Mouse (Mus musculus): ENCODE data around the gene Apex1. TPM values are rescaled to one million over a fixed set of nuclear protein-coding genes. Genes with fewer than 3 reads are reported as not detected.
"Not testable (repeated sequence)": the region's sequence is repeated elsewhere in the genome, so short reads cannot be mapped to it uniquely, and the experiment has no call there.

Apex1 gene
- total RNA-seq, 2 experiments from 2014 or later = 13.2 to 28.9 TPM

GRCm38 (mm10) chr14:50925111-50925920 is 548 bp downstream of the Apex1 start:
- ATAC-seq (replicated peaks; ENCODE audit: low FRiP score, poor library complexity, severe bottlenecking) = peak; percentile 61

GRCm38 (mm10) chr14:50927366-50927765 is 2.6 kb downstream of the Apex1 start:
- no peak for ATAC-seq (replicated peaks; ENCODE audit: low FRiP score, poor library complexity, severe bottlenecking)

GRCm38 (mm10) chr14:50929951-50930350 is 5.2 kb downstream of the Apex1 start:
- ATAC-seq (replicated peaks; ENCODE audit: low FRiP score, poor library complexity, severe bottlenecking) = no peak

GRCm38 (mm10) chr14:50930377-50930753 is 5.6 kb downstream of the Apex1 start:
- ATAC-seq (replicated peaks; ENCODE audit: low FRiP score, poor library complexity, severe bottlenecking) = peak; percentile 57

- peak; percentile 94 for ATAC-seq (replicated peaks; ENCODE audit: low FRiP score, poor library complexity, severe bottlenecking)
Observed at GRCm38 (mm10) chr14:50930754-50931492, 6.2 kb downstream of the Apex1 start, which contains the start of the genes Pip4p1 and Pnp. Gene Pip4p1, minus strand, starts transcription at chr14:50930856. Gene Pnp, plus strand, starts transcription at chr14:50931082.

- ATAC-seq (replicated peaks; ENCODE audit: low FRiP score, poor library complexity, severe bottlenecking) = peak; percentile 63; the same call in 1 of the 2 replicates
Observed at GRCm38 (mm10) chr14:50931493-50932020, 6.8 kb downstream of the Apex1 start.

- no peak for ATAC-seq (replicated peaks; ENCODE audit: low FRiP score, poor library complexity, severe bottlenecking)
Observed at GRCm38 (mm10) chr14:50936649-50937048, 11.9 kb downstream of the Apex1 start.

- ATAC-seq (replicated peaks; ENCODE audit: low FRiP score, poor library complexity, severe bottlenecking) = no peak
Observed at GRCm38 (mm10) chr14:50938119-50938908, 13.5 kb downstream of the Apex1 start.

- ATAC-seq (replicated peaks; ENCODE audit: low FRiP score, poor library complexity, severe bottlenecking) = no peak
Observed at GRCm38 (mm10) chr14:50938940-50939339, 14.2 kb downstream of the Apex1 start.

- ATAC-seq (replicated peaks; ENCODE audit: low FRiP score, poor library complexity, severe bottlenecking) = peak; percentile 89
Observed at GRCm38 (mm10) chr14:50943932-50944667, 19.3 kb downstream of the Apex1 start, which contains the start of gene Gm49342. Gene Gm49342, plus strand, starts transcription at chr14:50944517.

- ATAC-seq (replicated peaks; ENCODE audit: low FRiP score, poor library complexity, severe bottlenecking) = peak; percentile 86
Observed at GRCm38 (mm10) chr14:50944668-50945033, 19.9 kb downstream of the Apex1 start.

- ATAC-seq (replicated peaks; ENCODE audit: low FRiP score, poor library complexity, severe bottlenecking) = not testable (repeated sequence)
Observed at GRCm38 (mm10) chr14:50945081-50945480, 20.3 kb downstream of the Apex1 start.

- ATAC-seq (replicated peaks; ENCODE audit: low FRiP score, poor library complexity, severe bottlenecking) = not testable (repeated sequence)
Observed at GRCm38 (mm10) chr14:50945526-50945925, 20.8 kb downstream of the Apex1 start.

GRCm38 (mm10) chr14:50955487-50955886 is 30.7 kb downstream of the Apex1 start:
- ATAC-seq (replicated peaks; ENCODE audit: low FRiP score, poor library complexity, severe bottlenecking) = no peak

- peak; percentile 82 for ATAC-seq (replicated peaks; ENCODE audit: low FRiP score, poor library complexity, severe bottlenecking)
Observed at GRCm38 (mm10) chr14:50955942-50956508, 31.3 kb downstream of the Apex1 start, which contains the start of gene Pnp2. Gene Pnp2, plus strand, starts transcription at chr14:50955992.

GRCm38 (mm10) chr14:50956724-50957123 is 32.0 kb downstream of the Apex1 start:
- ATAC-seq (replicated peaks; ENCODE audit: low FRiP score, poor library complexity, severe bottlenecking) = not testable (repeated sequence)

- peak; percentile 15; the same call in 1 of the 2 replicates for ATAC-seq (replicated peaks; ENCODE audit: low FRiP score, poor library complexity, severe bottlenecking)
Observed at GRCm38 (mm10) chr14:50957146-50957545, 32.4 kb downstream of the Apex1 start.

GRCm38 (mm10) chr14:50958289-50958995 is 33.7 kb downstream of the Apex1 start:
- peak; percentile 54 for ATAC-seq (replicated peaks; ENCODE audit: low FRiP score, poor library complexity, severe bottlenecking)

Data from erythroid progenitor cell, adult 5-6 weeks (primary cell).